Mouse (Mus musculus) intestine, embryonic 15.5 days (tissue): ENCODE data around the gene Cirbp. TPM values are rescaled to one million over a fixed set of nuclear protein-coding genes. Genes with fewer than 3 reads are reported as not detected.
"Not testable (repeated sequence)": the region's sequence is repeated elsewhere in the genome, so short reads cannot be mapped to it uniquely, and the experiment has no call there.

Experiments used
- ATAC-seq: fragments of 200-750 bp; cut with Nextera tagmentation; 2 replicates; pipeline ENCODE4 v1.8.0; 2017; ENCODE audit warnings: moderate TSS enrichment, moderate library complexity
- H3K27ac ChIP-seq: fragments of 300-500 bp; sonication (generic); 2 replicates; pipeline ENCODE4 v1.5.1; 2015; ENCODE audit warnings: mild to moderate bottlenecking, inconsistent platforms
- H3K27me3 ChIP-seq: fragments of 300-500 bp; sonication (generic); replicated peaks from 2 replicates; pipeline ENCODE4 v1.6.1; 2015; ENCODE audit warnings: inconsistent platforms
- H3K36me3 ChIP-seq: fragments of 300-500 bp; sonication (generic); 2 replicates; pipeline ENCODE4 v1.6.1; 2015; ENCODE audit warnings: inconsistent platforms
- H3K4me1 ChIP-seq: fragments of 300-500 bp; sonication (generic); replicated peaks from 2 replicates; pipeline ENCODE4 v1.6.1; 2015; ENCODE audit warnings: inconsistent platforms
- H3K4me2 ChIP-seq: fragments of 300-500 bp; sonication (generic); replicated peaks from 2 replicates; pipeline ENCODE4 v1.6.1; 2015; ENCODE audit warnings: mild to moderate bottlenecking, inconsistent platforms
- H3K4me3 ChIP-seq: fragments of 300-500 bp; sonication (generic); replicated peaks from 2 replicates; pipeline ENCODE4 v1.5.1; 2015; ENCODE audit warnings: inconsistent platforms
- H3K9ac ChIP-seq: fragments of 300-500 bp; sonication (generic); 2 replicates; pipeline ENCODE4 v1.6.1; 2015; ENCODE audit warnings: inconsistent platforms
- H3K9me3 ChIP-seq: fragments of 300-500 bp; sonication (generic); 2 replicates; pipeline ENCODE4 v1.6.1; 2016; ENCODE audit warnings: inconsistent platforms
- WGBS: fragments of 180-500 bp; shearing (Covaris S2); methylation state at CpG from one replicate; pipeline ENCODE4 v1.1.7; 2015; 5-methylcytosine and 5-hydroxymethylcytosine counted together
- polyA plus RNA-seq: library from polyadenylated mRNA; unstranded; fragments of >200 nt; fragmentation: Nextera tagmentation; extraction: Ambion mirVana; gene quantifications from 2 replicates; pipeline ENCODE4 v1.2.1, GENCODE M21; 2015

Gene Cirbp
- polyA plus RNA-seq, 1 experiment from 2014 or later = 83.9 TPM

DNA sequence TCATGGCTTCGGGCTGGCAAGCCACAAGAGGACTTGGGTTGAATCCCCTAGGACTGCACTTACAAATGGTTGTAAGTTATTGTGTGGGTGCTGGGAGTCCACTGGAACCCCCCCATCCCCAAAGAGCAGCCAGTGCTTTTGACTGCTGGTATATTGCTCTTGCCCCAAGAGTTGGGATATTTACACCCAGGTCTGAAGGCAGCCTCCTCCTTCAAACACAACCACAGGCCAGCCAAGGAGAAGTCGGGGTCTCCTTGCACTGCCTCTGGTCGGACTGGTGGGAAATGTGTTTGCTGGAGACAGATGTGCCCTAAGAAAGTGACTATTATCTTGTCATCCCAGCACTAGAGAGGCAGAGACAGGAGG, 3.6 kb upstream of the Cirbp start:
- Histone ChIP-seq H3K27ac (peak overlapping the region; percentile 97), H3K4me2 (peak overlapping the region; percentile 83), H3K36me3 (0 out of 2 replicates have a peak, but pooled peaks cover 3% of the 10 kb centered on the region), H3K4me1 (peaks cover 78% of the 10 kb centered on the region), H3K27me3 (no peaks in the 10 kb centered on the region), H3K4me3 (no peak overlapping the region), H3K9ac (no peak overlapping the region; the same call in 1 of the 2 replicates), H3K9me3 (no peaks in the 10 kb centered on the region)
- 70% methylated on average over 3 of the region's 3 CpGs for WGBS
- ATAC-seq = no peak

DNA sequence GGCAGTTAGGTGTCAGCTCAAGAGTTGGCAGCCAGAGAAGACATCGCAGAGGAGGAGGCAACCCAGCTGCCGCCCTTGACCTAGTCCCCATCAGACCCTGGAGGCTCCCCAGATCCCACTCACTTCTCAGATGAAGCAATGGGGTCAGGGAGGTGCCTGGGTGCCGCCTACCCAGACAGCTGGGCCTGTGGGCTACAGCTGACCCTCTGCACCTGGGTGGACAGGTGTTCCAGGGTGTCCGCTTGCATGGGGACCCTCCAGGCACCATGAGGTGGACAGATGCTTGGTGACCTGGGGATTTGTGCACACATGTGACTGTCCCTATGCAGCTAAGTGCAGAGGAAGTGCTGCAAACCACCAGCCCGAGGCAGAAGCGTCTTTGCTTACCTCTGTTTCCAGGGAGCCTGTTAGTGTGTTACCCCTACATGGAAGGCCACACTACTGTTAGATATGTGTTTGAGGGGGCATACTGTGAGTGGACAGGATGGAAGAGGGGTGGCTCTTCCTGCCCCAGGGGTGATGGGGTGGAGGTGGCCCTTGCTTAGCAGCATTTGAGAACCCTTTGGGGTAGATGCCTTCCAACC, 3.0 kb upstream of the Cirbp start:
- Histone ChIP-seq H3K4me1 (peaks cover 73% of the 10 kb centered on the region), H3K36me3 (no peaks in the 10 kb centered on the region), H3K9me3 (no peaks in the 10 kb centered on the region), H3K27me3 (no peaks in the 10 kb centered on the region), H3K4me2 (no peak overlapping the region; the same call in 1 of the 2 replicates), H3K4me3 (no peak overlapping the region), H3K27ac (peak overlapping the region; percentile 97), H3K9ac (peak overlapping the region; percentile 3; the same call in 1 of the 2 replicates)
- ATAC-seq = no peak
- 73% methylated on average over 6 of the region's 6 CpGs for WGBS

DNA sequence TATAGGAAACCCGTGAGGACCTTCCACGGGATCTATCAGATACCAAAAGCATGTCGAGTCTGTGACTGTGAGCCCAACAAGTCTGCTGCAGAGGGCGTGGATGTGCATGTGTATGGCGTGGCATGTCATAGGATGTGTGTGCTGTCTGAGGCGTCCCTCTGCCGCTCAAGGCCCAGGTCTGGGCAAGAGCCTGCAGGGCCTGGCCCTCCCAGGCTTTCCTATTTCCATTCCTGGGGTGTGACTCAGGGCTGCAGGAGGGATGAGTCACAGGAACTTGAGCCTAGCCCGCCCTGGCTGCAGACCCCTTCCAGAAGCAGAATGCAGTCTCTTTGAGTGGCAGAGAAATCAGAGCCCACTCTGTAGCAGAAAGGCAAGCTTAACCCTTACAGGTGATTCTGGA, 2.1 kb upstream of the Cirbp start:
- H3K4me3 ChIP-seq = no peak overlapping the region
- H3K4me2 ChIP-seq = peak overlapping the region; percentile 91; the same call in 1 of the 2 replicates
- ATAC-seq = no peak
- peak overlapping the region; percentile 38; the same call in 1 of the 2 replicates for H3K27ac ChIP-seq
- H3K36me3 ChIP-seq = no peaks in the 10 kb centered on the region
- 0 out of 2 replicates have a peak overlapping the region, but pooled peaks have one; percentile 38 for H3K9ac ChIP-seq
- 45% methylated on average over 8 of the region's 8 CpGs for WGBS
- peaks cover 68% of the 10 kb centered on the region for H3K4me1 ChIP-seq
- H3K27me3 ChIP-seq = no peaks in the 10 kb centered on the region
- no peaks in the 10 kb centered on the region for H3K9me3 ChIP-seq

GRCm38 (mm10) chr10:80164161-80164997, 1.4 kb upstream of the Cirbp start:
- Histone ChIP-seq H3K27me3 (no peaks in the 10 kb centered on the region), H3K27ac (peak overlapping the region; percentile 76), H3K9ac (peak overlapping the region; percentile 38), H3K9me3 (no peaks in the 10 kb centered on the region), H3K4me3 (peak overlapping the region; percentile 37), H3K4me1 (peaks cover 68% of the 10 kb centered on the region), H3K36me3 (no peaks in the 10 kb centered on the region), H3K4me2 (peak overlapping the region; percentile 91)
- no peak for ATAC-seq
- WGBS = 8% methylated on average over 44 of the region's 44 CpGs

DNA sequence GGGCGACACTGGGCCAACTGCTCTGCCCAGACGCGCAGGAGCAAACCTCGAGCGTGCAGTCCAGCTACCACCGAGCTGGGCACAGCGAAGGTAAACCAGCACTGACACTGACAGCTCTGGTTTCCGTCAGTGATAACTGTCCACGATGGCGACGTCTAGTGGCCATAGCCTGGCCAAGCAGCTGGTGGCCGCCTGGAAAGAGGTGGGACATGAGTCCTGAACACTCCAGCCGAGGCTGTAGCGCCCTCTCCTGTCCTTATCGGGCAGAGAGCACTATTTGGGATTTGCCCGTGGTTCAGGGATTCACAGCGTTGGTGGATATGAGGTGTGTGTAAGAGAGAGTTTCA, 814 bp upstream of the Cirbp start:
- peaks cover 70% of the 10 kb centered on the region for H3K4me1 ChIP-seq
- H3K36me3 ChIP-seq = peaks cover 3% of the 10 kb centered on the region
- peak overlapping the region; percentile 38 for H3K9ac ChIP-seq
- peak overlapping the region; percentile 37 for H3K4me3 ChIP-seq
- H3K9me3 ChIP-seq = no peaks in the 10 kb centered on the region
- under 1% methylated on average over 17 of the region's 17 CpGs for WGBS
- H3K27me3 ChIP-seq = no peaks in the 10 kb centered on the region
- peak overlapping the region; percentile 76 for H3K27ac ChIP-seq
- H3K4me2 ChIP-seq = peak overlapping the region; percentile 91
- ATAC-seq = peak; percentile 44

- H3K9ac ChIP-seq, H3K4me2 ChIP-seq, H3K27me3 ChIP-seq, ATAC-seq, H3K4me3 ChIP-seq, H3K9me3 ChIP-seq: not testable (repeated sequence)
- Histone ChIP-seq H3K4me1 (peaks cover 65% of the 10 kb centered on the region), H3K27ac (peak overlapping the region; percentile 76), H3K36me3 (peaks cover 12% of the 10 kb centered on the region)
- WGBS = 88% methylated on average over 4 of the region's 4 CpGs
Observed at GRCm38 (mm10) chr10:80166136-80166535, 351 bp downstream of the Cirbp start.

GRCm38 (mm10) chr10:80167460-80168037, 1.8 kb downstream of the Cirbp start:
- H3K4me2 ChIP-seq = peak overlapping the region; percentile 62
- H3K4me1 ChIP-seq = peaks cover 64% of the 10 kb centered on the region
- H3K36me3 ChIP-seq = peaks cover 22% of the 10 kb centered on the region
- WGBS = under 1% methylated on average over 55 of the region's 55 CpGs
- H3K4me3 ChIP-seq = peak overlapping the region; percentile 94
- H3K9me3 ChIP-seq = no peaks in the 10 kb centered on the region
- peak overlapping the region; percentile 97 for H3K9ac ChIP-seq
- ATAC-seq = peak; percentile 92
- H3K27ac ChIP-seq = peak overlapping the region; percentile 100
- no peaks in the 10 kb centered on the region for H3K27me3 ChIP-seq

DNA sequence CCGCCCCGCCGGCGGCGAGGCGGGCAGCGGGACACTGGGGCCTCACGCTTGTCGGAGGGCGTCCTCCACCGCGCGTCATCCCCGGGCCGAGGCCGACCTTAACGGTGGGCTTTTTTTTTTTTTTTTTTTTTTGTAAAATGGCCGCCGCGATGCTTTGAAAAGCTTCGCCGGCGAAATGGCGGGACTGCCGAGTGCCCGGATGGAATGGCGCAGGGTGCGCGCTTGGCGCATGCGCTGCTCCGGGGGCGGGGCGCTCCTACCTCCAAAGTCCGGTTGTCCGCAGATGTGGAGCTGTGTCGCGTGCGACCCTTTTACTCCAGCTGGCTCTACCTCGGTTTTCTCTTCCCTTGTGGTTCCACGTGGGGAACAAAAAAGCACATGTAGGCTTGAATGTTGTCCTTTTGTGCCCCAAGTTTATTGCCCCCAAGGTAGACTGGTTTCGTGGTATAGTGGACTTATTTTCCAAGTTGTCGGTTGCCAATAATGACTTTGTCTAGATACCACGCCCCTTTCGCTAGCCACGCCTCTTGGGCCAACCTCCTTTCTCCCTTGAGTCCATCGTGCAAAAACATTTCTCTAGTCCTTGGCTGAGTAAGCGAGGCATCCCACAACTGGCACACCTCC, 2.4 kb downstream of the Cirbp start:
- H3K4me2 ChIP-seq = peak overlapping the region; percentile 62
- H3K4me3 ChIP-seq = peak overlapping the region; percentile 94
- peaks cover 58% of the 10 kb centered on the region for H3K4me1 ChIP-seq
- H3K27ac ChIP-seq = peak overlapping the region; percentile 100
- ATAC-seq = peak; percentile 66
- no peaks in the 10 kb centered on the region for H3K27me3 ChIP-seq
- H3K9me3 ChIP-seq = no peaks in the 10 kb centered on the region
- WGBS = under 1% methylated on average over 47 of the region's 48 CpGs
- peaks cover 22% of the 10 kb centered on the region for H3K36me3 ChIP-seq
- H3K9ac ChIP-seq = peak overlapping the region; percentile 97

- no peaks in the 10 kb centered on the region for H3K27me3 ChIP-seq
- H3K4me2 ChIP-seq = peak overlapping the region; percentile 62
- H3K9me3 ChIP-seq = no peaks in the 10 kb centered on the region
- H3K27ac ChIP-seq = no peak overlapping the region
- no peak for ATAC-seq
- H3K4me1 ChIP-seq = peaks cover 51% of the 10 kb centered on the region
- WGBS = 48% methylated on average over 1 of the region's 1 CpGs
- H3K4me3 ChIP-seq = peak overlapping the region; percentile 94
- peak overlapping the region; percentile 97 for H3K9ac ChIP-seq
- H3K36me3 ChIP-seq = peaks cover 22% of the 10 kb centered on the region
Observed at GRCm38 (mm10) chr10:80169070-80169469, 3.3 kb downstream of the Cirbp start.

GRCm38 (mm10) chr10:80169651-80170050, 3.9 kb downstream of the Cirbp start:
- H3K4me1 ChIP-seq = peaks cover 45% of the 10 kb centered on the region
- H3K4me2 ChIP-seq = 0 out of 2 replicates have a peak overlapping the region, but pooled peaks have one; percentile 62
- no peak for ATAC-seq
- no peak overlapping the region for H3K9ac ChIP-seq
- no peaks in the 10 kb centered on the region for H3K27me3 ChIP-seq
- peaks cover 22% of the 10 kb centered on the region for H3K36me3 ChIP-seq
- 87% methylated on average over 7 of the region's 7 CpGs for WGBS
- H3K9me3 ChIP-seq = no peaks in the 10 kb centered on the region
- H3K4me3 ChIP-seq = no peak overlapping the region
- H3K27ac ChIP-seq = no peak overlapping the region

GRCm38 (mm10) chr10:80170052-80170451, 4.3 kb downstream of the Cirbp start:
- H3K36me3 ChIP-seq = peaks cover 22% of the 10 kb centered on the region
- H3K4me3 ChIP-seq = no peak overlapping the region
- H3K27ac ChIP-seq = no peak overlapping the region
- no peaks in the 10 kb centered on the region for H3K27me3 ChIP-seq
- ATAC-seq = no peak
- no peaks in the 10 kb centered on the region for H3K9me3 ChIP-seq
- peaks cover 46% of the 10 kb centered on the region for H3K4me1 ChIP-seq
- 97% methylated on average over 16 of the region's 16 CpGs for WGBS
- no peak overlapping the region for H3K4me2 ChIP-seq
- no peak overlapping the region for H3K9ac ChIP-seq

DNA sequence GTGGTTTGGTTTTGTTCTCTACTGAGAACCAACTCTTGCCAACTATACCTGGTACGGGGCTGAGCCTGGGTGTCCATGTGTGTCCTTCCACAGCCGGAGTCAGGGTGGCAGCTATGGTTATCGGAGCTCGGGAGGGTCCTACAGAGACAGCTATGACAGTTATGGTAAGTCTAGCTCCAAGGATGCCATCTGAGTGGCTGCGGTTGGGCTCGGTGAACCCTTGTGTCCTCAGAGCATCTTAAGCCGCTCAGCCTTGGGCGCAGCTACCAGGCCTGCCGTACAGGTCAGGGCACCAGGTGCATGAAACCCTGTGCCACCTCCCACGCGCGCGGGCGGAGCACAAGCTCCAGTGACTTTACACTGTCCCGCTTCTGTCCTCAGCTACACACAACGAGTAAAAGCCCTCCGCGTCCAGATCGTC, 4.8 kb downstream of the Cirbp start:
- Histone ChIP-seq H3K27me3 (no peaks in the 10 kb centered on the region), H3K4me2 (no peak overlapping the region), H3K27ac (no peak overlapping the region), H3K4me3 (no peak overlapping the region), H3K9me3 (no peaks in the 10 kb centered on the region), H3K36me3 (peaks cover 22% of the 10 kb centered on the region), H3K4me1 (peaks cover 41% of the 10 kb centered on the region), H3K9ac (no peak overlapping the region)
- 95% methylated on average over 19 of the region's 19 CpGs for WGBS
- ATAC-seq = no peak
